Mouse (Mus musculus) kidney, postnatal 0 days (tissue): Measurements from ENCODE around the gene Pdzrn3. TPM values are rescaled to one million over a fixed set of nuclear protein-coding genes. Genes with fewer than 3 reads are reported as not detected.

Source experiments
- ATAC-seq: fragments of 200-750 bp; cut with Nextera tagmentation; replicated peaks from 2 replicates; pipeline ENCODE4 v1.8.0; 2017; ENCODE audit warnings: low read depth, moderate number of reproducible peaks, moderate TSS enrichment, moderate library complexity; ENCODE audit not compliant: low FRiP score
- DNase-seq: peaks from one replicate; pipeline ENCODE4 v3.0.0-alpha.2; 2016; ENCODE audit warnings: low spot score
- H3K27ac ChIP-seq: fragments of 300-500 bp; sonication (generic); 2 replicates; pipeline ENCODE4 v1.5.1; 2014; ENCODE audit warnings: mild to moderate bottlenecking
- H3K27me3 ChIP-seq: fragments of 300-500 bp; sonication (generic); 2 replicates; pipeline ENCODE4 v1.6.1; 2014; ENCODE audit warnings: low read length, mixed read lengths; ENCODE audit not compliant: insufficient read depth
- H3K36me3 ChIP-seq: fragments of 300-500 bp; sonication (generic); 2 replicates; pipeline ENCODE4 v1.6.1; 2014; ENCODE audit warnings: low read length, mixed read lengths; ENCODE audit not compliant: insufficient read depth
- H3K4me1 ChIP-seq: fragments of 300-500 bp; sonication (generic); replicated peaks from 2 replicates; pipeline ENCODE4 v1.6.1; 2014; ENCODE audit warnings: antibody characterized with exemption, low read length, mixed read lengths; ENCODE audit not compliant: insufficient read depth
- H3K4me2 ChIP-seq: fragments of 300-500 bp; sonication (generic); 2 replicates; pipeline ENCODE4 v1.6.1; 2014; ENCODE audit warnings: mild to moderate bottlenecking, low read length, moderate library complexity, mixed read lengths
- H3K4me3 ChIP-seq: fragments of 300-500 bp; sonication (generic); replicated peaks from 2 replicates; pipeline ENCODE4 v1.5.1; 2014; ENCODE audit warnings: low read depth, low read length
- H3K9ac ChIP-seq: fragments of 300-500 bp; sonication (generic); 2 replicates; pipeline ENCODE4 v1.6.1; 2014; ENCODE audit warnings: low read depth, low read length
- H3K9me3 ChIP-seq: fragments of 300-500 bp; sonication (generic); replicated peaks from 2 replicates; pipeline ENCODE4 v1.6.1; 2016; ENCODE audit warnings: low read length, inconsistent platforms, mixed read lengths
- CTCF ChIP-seq: IDR thresholded peaks from 2 replicates; pipeline ENCODE4 v1.5.1; 2016; ENCODE audit warnings: antibody characterized with exemption, low read depth, mild to moderate bottlenecking, moderate library complexity
- WGBS: fragments of 180-500 bp; shearing (Covaris S2); extraction: QIAGEN DNeasy Blood & Tissue Kit; methylation state at CpG from one replicate; pipeline ENCODE4 v1.1.7; 2014; 5-methylcytosine and 5-hydroxymethylcytosine counted together
- polyA plus RNA-seq: library from polyadenylated mRNA; unstranded; fragments of >200 nt; fragmentation: Nextera tagmentation; extraction: Ambion mirVana; gene quantifications from 2 replicates; pipeline ENCODE4 v1.2.1, GENCODE M21; 2015

The Pdzrn3 gene
- polyA plus RNA-seq, 1 experiment from 2014 or later: 7.0 TPM

- H3K4me2 ChIP-seq: peak overlapping the region; percentile 90
- peak overlapping the region; percentile 56; the same call in 1 of the 2 replicates for H3K9ac ChIP-seq
- no peak for ATAC-seq
- H3K27ac ChIP-seq: 0 out of 2 replicates have a peak overlapping the region, but pooled peaks have one; percentile 83
- TF ChIP-seq CTCF: no peak
- H3K4me1 ChIP-seq: peaks cover 13% of the 10 kb centered on the region
- no peaks in the 10 kb centered on the region for H3K36me3 ChIP-seq
- H3K4me3 ChIP-seq: peak overlapping the region; percentile 59
- no peak for DNase-seq
- 36% methylated on average over 10 of the region's 10 CpGs for WGBS
- H3K9me3 ChIP-seq: no peaks in the 10 kb centered on the region
- H3K27me3 ChIP-seq: peaks cover 5% of the 10 kb centered on the region; the same call in 1 of the 2 replicates
These were observed 1.6 kb downstream of the Pdzrn3 start for GRCm38 (mm10) chr6:101376049-101376448.

GRCm38 (mm10) chr6:101374721-101375120 is 3.0 kb downstream of the Pdzrn3 start:
- DNase-seq: peak; percentile 85
- no peak for TF ChIP-seq CTCF
- WGBS: 10% methylated on average over 7 of the region's 7 CpGs
- H3K9ac ChIP-seq: 0 out of 2 replicates have a peak overlapping the region, but pooled peaks have one; percentile 5
- peak overlapping the region; percentile 80 for H3K27ac ChIP-seq
- H3K4me3 ChIP-seq: peak overlapping the region; percentile 7; the same call in 1 of the 2 replicates
- peak; percentile 80 for ATAC-seq
- no peaks in the 10 kb centered on the region for H3K27me3 ChIP-seq
- peak overlapping the region; percentile 53 for H3K4me2 ChIP-seq
- no peaks in the 10 kb centered on the region for H3K9me3 ChIP-seq
- H3K4me1 ChIP-seq: peaks cover 13% of the 10 kb centered on the region
- no peaks in the 10 kb centered on the region for H3K36me3 ChIP-seq

GRCm38 (mm10) chr6:101374186-101374585 is 3.5 kb downstream of the Pdzrn3 start:
- peak overlapping the region; percentile 20; the same call in 1 of the 2 replicates for H3K9ac ChIP-seq
- peak overlapping the region; percentile 7; the same call in 1 of the 2 replicates for H3K4me3 ChIP-seq
- H3K4me2 ChIP-seq: peak overlapping the region; percentile 53
- no peak for ATAC-seq
- H3K27ac ChIP-seq: peak overlapping the region; percentile 80
- no peaks in the 10 kb centered on the region for H3K36me3 ChIP-seq
- peak; percentile 25; the same call in 1 of the 2 replicates for TF ChIP-seq CTCF
- no peaks in the 10 kb centered on the region for H3K9me3 ChIP-seq
- peaks cover 13% of the 10 kb centered on the region for H3K4me1 ChIP-seq
- no peak for DNase-seq
- no peaks in the 10 kb centered on the region for H3K27me3 ChIP-seq
- 58% methylated on average over 1 of the region's 1 CpGs for WGBS

GRCm38 (mm10) chr6:101372982-101373381 is 4.7 kb downstream of the Pdzrn3 start:
- Histone ChIP-seq H3K27me3 (no peaks in the 10 kb centered on the region), H3K27ac (no peak overlapping the region), H3K36me3 (no peaks in the 10 kb centered on the region), H3K4me1 (peaks cover 12% of the 10 kb centered on the region), H3K4me2 (no peak overlapping the region), H3K9me3 (no peaks in the 10 kb centered on the region), H3K4me3 (no peak overlapping the region), H3K9ac (no peak overlapping the region)
- 82% methylated on average over 5 of the region's 5 CpGs for WGBS
- no peak for ATAC-seq
- TF ChIP-seq CTCF: no peak
- DNase-seq: no peak

GRCm38 (mm10) chr6:101366809-101367602 is 10.7 kb downstream of the Pdzrn3 start:
- no peak for TF ChIP-seq CTCF
- ATAC-seq: no peak
- DNase-seq: no peak

GRCm38 (mm10) chr6:101365795-101366194 is 11.9 kb downstream of the Pdzrn3 start:
- WGBS: 77% methylated on average over 6 of the region's 6 CpGs
- Histone ChIP-seq H3K27ac (no peak overlapping the region), H3K9ac (no peak overlapping the region), H3K9me3 (no peaks in the 10 kb centered on the region), H3K4me3 (no peak overlapping the region), H3K4me2 (no peak overlapping the region), H3K36me3 (no peaks in the 10 kb centered on the region), H3K4me1 (no peaks in the 10 kb centered on the region), H3K27me3 (no peaks in the 10 kb centered on the region)
- DNase-seq: no peak
- TF ChIP-seq CTCF: no peak
- ATAC-seq: no peak

More at GRCm38 (mm10) chr6:101366809-101367602, 10.7 kb downstream of the Pdzrn3 start:
- Histone ChIP-seq H3K4me2 (no peak overlapping the region), H3K36me3 (no peaks in the 10 kb centered on the region), H3K9ac (no peak overlapping the region), H3K4me3 (no peak overlapping the region), H3K27me3 (no peaks in the 10 kb centered on the region), H3K9me3 (no peaks in the 10 kb centered on the region), H3K4me1 (no peaks in the 10 kb centered on the region), H3K27ac (no peak overlapping the region)
- WGBS: 61% methylated on average over 9 of the region's 9 CpGs
